Mouse (Mus musculus): ENCODE measurements at regions not wholly inside any gene's neighbourhood (a gene's known extent, or its start where the extent isn't known, plus 50 kb on each side); places are given as distances from the start of the nearest gene placed in this dataset.

- TF ChIP-seq FLI1 (IDR thresholded peaks at IDR 0.05; ENCODE audit: low read length), result no peak
- TF ChIP-seq GATA1 (IDR thresholded peaks at IDR 0.05; ENCODE audit: borderline replicate concordance, low read length), result no peak
Measured at GRCm38 (mm10) chr8:12483551-12483950, 88.5 kb downstream of the Sox1 start.

All from megakaryocyte, embryonic 14.5 days (primary cell).